Mouse (Mus musculus) hindbrain, embryonic 15.5 days (tissue): ENCODE measurements around the gene Bicdl2. TPM values are rescaled to one million over a fixed set of nuclear protein-coding genes. Genes with fewer than 3 reads are reported as not detected.
A peak's percentile ranks its signal among the peaks of the same experiment; 100 is the strongest.

Experiments used
- ATAC-seq: fragments of 200-750 bp; cut with Nextera tagmentation; 2 replicates; pipeline ENCODE4 v1.8.0; 2017; ENCODE audit warnings: low read depth, moderate number of reproducible peaks, moderate TSS enrichment; ENCODE audit not compliant: low FRiP score
- H3K27ac ChIP-seq: fragments of 300-500 bp; sonication (generic); replicated peaks from 2 replicates; pipeline ENCODE4 v1.5.1; 2015; ENCODE audit warnings: mild to moderate bottlenecking, inconsistent platforms
- H3K27me3 ChIP-seq: fragments of 300-500 bp; sonication (generic); 2 replicates; pipeline ENCODE4 v1.6.1; 2015; ENCODE audit warnings: control low read depth, inconsistent platforms
- H3K36me3 ChIP-seq: fragments of 300-500 bp; sonication (generic); 2 replicates; pipeline ENCODE4 v1.6.1; 2015; ENCODE audit warnings: control low read depth, inconsistent platforms
- H3K4me1 ChIP-seq: fragments of 300-500 bp; sonication (generic); replicated peaks from 2 replicates; pipeline ENCODE4 v1.6.1; 2015; ENCODE audit warnings: control low read depth, inconsistent platforms
- H3K4me2 ChIP-seq: fragments of 300-500 bp; sonication (generic); 2 replicates; pipeline ENCODE4 v1.6.1; 2015; ENCODE audit warnings: moderate library complexity, mild to moderate bottlenecking, inconsistent platforms
- H3K4me3 ChIP-seq: fragments of 300-500 bp; sonication (generic); 2 replicates; pipeline ENCODE4 v1.5.1; 2015; ENCODE audit warnings: mild to moderate bottlenecking, inconsistent platforms
- H3K9ac ChIP-seq: fragments of 300-500 bp; sonication (generic); 2 replicates; pipeline ENCODE4 v1.6.1; 2015; ENCODE audit warnings: inconsistent platforms
- H3K9me3 ChIP-seq: fragments of 300-500 bp; sonication (generic); 2 replicates; pipeline ENCODE4 v1.6.1; 2016; ENCODE audit warnings: control low read depth, inconsistent platforms
- WGBS: fragments of 180-500 bp; shearing (Covaris S2); methylation state at CpG from one replicate; pipeline ENCODE4 v1.1.7; 2015; 5-methylcytosine and 5-hydroxymethylcytosine counted together
- polyA plus RNA-seq: library from polyadenylated mRNA; unstranded; fragments of >200 nt; fragmentation: Nextera tagmentation; extraction: Ambion mirVana; gene quantifications from 2 replicates; pipeline ENCODE4 v1.2.1, GENCODE M21; 2015

The Bicdl2 gene
- polyA plus RNA-seq, 1 experiment from 2014 or later, result not detected

- Histone ChIP-seq H3K9ac (no peak overlapping the region), H3K4me2 (no peak overlapping the region), H3K36me3 (no peaks in the 10 kb centered on the region), H3K4me3 (no peak overlapping the region), H3K27me3 (peaks cover 25% of the 10 kb centered on the region), H3K9me3 (no peaks in the 10 kb centered on the region), H3K4me1 (peaks cover 12% of the 10 kb centered on the region), H3K27ac (no peak overlapping the region)
- ATAC-seq, result no peak
- WGBS, result 18% methylated on average over 3 of the region's 3 CpGs
These were observed 35.5 kb downstream of the Bicdl2 start for GRCm38 (mm10) chr17:23695801-23696200.

- Histone ChIP-seq H3K4me2 (peak overlapping the region; percentile 95), H3K27ac (peak overlapping the region; percentile 64; the same call in 1 of the 2 replicates), H3K4me1 (peaks cover 12% of the 10 kb centered on the region), H3K9ac (peak overlapping the region; percentile 52), H3K9me3 (no peaks in the 10 kb centered on the region), H3K27me3 (peaks cover 41% of the 10 kb centered on the region), H3K4me3 (peak overlapping the region; percentile 84), H3K36me3 (no peaks in the 10 kb centered on the region)
- peak; percentile 77 for ATAC-seq
- under 1% methylated on average over 69 of the region's 101 CpGs for WGBS
These were observed 39.1 kb downstream of the Bicdl2 start for GRCm38 (mm10) chr17:23699131-23700077.

DNA sequence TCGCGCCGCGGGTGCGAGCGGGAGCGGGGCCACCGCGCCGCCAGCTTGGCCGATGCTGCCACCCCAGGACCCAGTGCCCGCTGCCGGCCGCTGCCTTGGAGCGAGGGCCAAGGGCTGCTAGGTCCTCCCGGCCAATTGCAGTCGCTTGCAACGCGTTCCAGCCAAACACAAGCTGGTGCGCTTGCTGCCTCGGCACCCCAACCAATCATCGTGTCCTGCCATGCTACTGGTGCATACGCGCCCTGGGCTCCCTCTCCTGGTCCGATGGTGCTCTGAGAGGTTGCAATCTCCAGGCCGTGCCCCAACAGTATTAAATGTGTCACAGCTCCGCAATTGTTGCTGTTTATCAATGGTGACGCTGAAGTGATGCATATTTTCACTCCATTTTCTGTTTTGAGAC lies 39.8 kb downstream of the Bicdl2 start:
- H3K4me1 ChIP-seq, result peaks cover 14% of the 10 kb centered on the region
- peak overlapping the region; percentile 64; the same call in 1 of the 2 replicates for H3K27ac ChIP-seq
- H3K4me3 ChIP-seq, result peak overlapping the region; percentile 84
- H3K9ac ChIP-seq, result peak overlapping the region; percentile 52
- peak overlapping the region; percentile 95 for H3K4me2 ChIP-seq
- WGBS, result under 1% methylated on average over 23 of the region's 28 CpGs
- H3K27me3 ChIP-seq, result peaks cover 38% of the 10 kb centered on the region
- ATAC-seq, result peak; percentile 97
- H3K9me3 ChIP-seq, result no peaks in the 10 kb centered on the region
- H3K36me3 ChIP-seq, result no peaks in the 10 kb centered on the region

- H3K36me3 ChIP-seq, result no peaks in the 10 kb centered on the region
- H3K4me2 ChIP-seq, result no peak overlapping the region
- 87% methylated on average over 9 of the region's 9 CpGs for WGBS
- H3K4me1 ChIP-seq, result peaks cover 15% of the 10 kb centered on the region
- no peak overlapping the region for H3K9ac ChIP-seq
- no peak overlapping the region for H3K4me3 ChIP-seq
- no peak for ATAC-seq
- peaks cover 28% of the 10 kb centered on the region for H3K27me3 ChIP-seq
- no peak overlapping the region for H3K27ac ChIP-seq
- H3K9me3 ChIP-seq, result no peaks in the 10 kb centered on the region
These were observed 43.0 kb downstream of the Bicdl2 start for GRCm38 (mm10) chr17:23703301-23703700.

- no peak overlapping the region for H3K9ac ChIP-seq
- WGBS, result 45% methylated on average over 7 of the region's 7 CpGs
- H3K27me3 ChIP-seq, result peaks cover 20% of the 10 kb centered on the region
- no peaks in the 10 kb centered on the region for H3K36me3 ChIP-seq
- no peaks in the 10 kb centered on the region for H3K9me3 ChIP-seq
- peaks cover 7% of the 10 kb centered on the region for H3K4me1 ChIP-seq
- H3K4me3 ChIP-seq, result no peak overlapping the region
- H3K4me2 ChIP-seq, result no peak overlapping the region
- no peak for ATAC-seq
- no peak overlapping the region for H3K27ac ChIP-seq
These were observed 44.4 kb downstream of the Bicdl2 start for GRCm38 (mm10) chr17:23704741-23705140.

DNA sequence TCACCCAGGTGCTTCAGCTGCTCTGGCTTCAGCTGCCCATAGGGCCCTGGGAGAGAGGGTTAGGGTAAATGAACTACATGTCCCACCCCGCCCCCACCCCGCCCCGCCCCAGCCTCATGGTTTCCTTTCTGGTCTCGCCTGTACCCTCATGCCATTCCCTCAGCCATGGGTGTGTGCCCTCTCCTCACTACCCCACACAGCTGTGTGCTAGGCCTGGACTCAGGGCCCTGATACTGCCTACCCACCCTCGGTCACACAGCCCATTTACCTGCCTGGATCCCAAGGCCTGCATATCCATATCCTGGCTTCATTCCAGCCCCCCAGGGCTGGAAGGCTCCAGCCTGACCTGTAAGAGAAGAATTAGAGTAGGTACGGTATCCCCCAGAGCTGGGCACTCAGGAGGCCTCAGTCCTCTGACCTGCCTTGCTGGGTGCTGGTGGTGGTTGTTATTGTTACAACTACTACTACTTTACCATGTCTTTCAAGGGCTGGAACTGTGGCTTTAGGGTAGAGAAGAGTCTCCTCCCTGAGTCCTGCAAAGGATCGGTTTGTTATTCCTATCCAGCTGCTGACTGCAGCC lies 45.3 kb downstream of the Bicdl2 start:
- Histone ChIP-seq H3K4me2 (no peak overlapping the region), H3K4me3 (no peak overlapping the region), H3K4me1 (0 out of 2 replicates have a peak, but pooled peaks cover 3% of the 10 kb centered on the region), H3K9ac (no peak overlapping the region), H3K27me3 (peaks cover 20% of the 10 kb centered on the region), H3K9me3 (no peaks in the 10 kb centered on the region), H3K36me3 (no peaks in the 10 kb centered on the region), H3K27ac (no peak overlapping the region)
- WGBS, result 76% methylated on average over 7 of the region's 7 CpGs
- peak; percentile 23; the same call in 1 of the 2 replicates for ATAC-seq

- Histone ChIP-seq H3K4me2 (no peak overlapping the region), H3K9ac (no peak overlapping the region), H3K9me3 (no peaks in the 10 kb centered on the region), H3K4me3 (no peak overlapping the region), H3K27me3 (peaks cover 15% of the 10 kb centered on the region), H3K36me3 (no peaks in the 10 kb centered on the region), H3K4me1 (0 out of 2 replicates have a peak, but pooled peaks cover 3% of the 10 kb centered on the region), H3K27ac (no peak overlapping the region)
- 0 out of 2 replicates have a peak, but pooled peaks have one; percentile 37 for ATAC-seq
- WGBS, result 0% methylated on average over 3 of the region's 3 CpGs
These were observed 45.9 kb downstream of the Bicdl2 start for GRCm38 (mm10) chr17:23706212-23706611.

GRCm38 (mm10) chr17:23717003-23717402 lies 56.7 kb downstream of the Bicdl2 start:
- Histone ChIP-seq H3K27me3 (no peaks in the 10 kb centered on the region), H3K4me2 (no peak overlapping the region), H3K9me3 (no peaks in the 10 kb centered on the region), H3K4me1 (no peaks in the 10 kb centered on the region), H3K9ac (no peak overlapping the region), H3K27ac (no peak overlapping the region), H3K4me3 (no peak overlapping the region), H3K36me3 (no peaks in the 10 kb centered on the region)
- WGBS, result 65% methylated on average over 2 of the region's 2 CpGs
- ATAC-seq, result no peak

Other genes starting within 250 kb of the Bicdl2 start
- gene Vmn2r117, start 180.8 kb upstream of the Bicdl2 start, polyA plus RNA-seq, result not detected in 2 replicates
- 17.3 and 19.8 TPM in 2 replicates for gene Zfp213, start 96.3 kb upstream of the Bicdl2 start, polyA plus RNA-seq
- 24.3 and 29.3 TPM in 2 replicates for gene Zfp13, start 61.0 kb upstream of the Bicdl2 start, polyA plus RNA-seq
- 0.05 and 0.25 TPM in 2 replicates for gene Zscan10, start 59.6 kb upstream of the Bicdl2 start, polyA plus RNA-seq
- 1.7 TPM in 2 replicates for gene Mmp25, start 15.2 kb upstream of the Bicdl2 start, polyA plus RNA-seq
- gene Hcfc1r1, start 13.1 kb downstream of the Bicdl2 start, polyA plus RNA-seq, result 127 and 138 TPM in 2 replicates
- 40.5 and 43.5 TPM in 2 replicates for gene Thoc6, start 13.4 kb downstream of the Bicdl2 start, polyA plus RNA-seq
- gene Tnfrsf12a, start 17.0 kb downstream of the Bicdl2 start, polyA plus RNA-seq, result 3.3 and 5.3 TPM in 2 replicates
- gene Cldn6, start 18.7 kb downstream of the Bicdl2 start, polyA plus RNA-seq, result 0.38 and 0.66 TPM in 2 replicates
- gene Cldn9, start 23.5 kb downstream of the Bicdl2 start, polyA plus RNA-seq, result 1.2 and 1.8 TPM in 2 replicates
- 0.13 and 0.41 TPM in 2 replicates for gene 1520401A03Rik, start 62.3 kb downstream of the Bicdl2 start, polyA plus RNA-seq
- 19.8 and 21.8 TPM in 2 replicates for gene Pkmyt1, start 65.8 kb downstream of the Bicdl2 start, polyA plus RNA-seq
- gene Paqr4, start 80.4 kb downstream of the Bicdl2 start, polyA plus RNA-seq, result 67.0 and 75.2 TPM in 2 replicates
- 1.5 TPM in 2 replicates for gene Kremen2, start 85.3 kb downstream of the Bicdl2 start, polyA plus RNA-seq
- gene Flywch1, start 111.1 kb downstream of the Bicdl2 start, polyA plus RNA-seq, result 204 and 209 TPM in 2 replicates
- 79.4 and 83.9 TPM in 2 replicates for gene Flywch2, start 125.6 kb downstream of the Bicdl2 start, polyA plus RNA-seq
- gene Srrm2, start 130.0 kb downstream of the Bicdl2 start, polyA plus RNA-seq, result 480 and 502 TPM in 2 replicates
- gene Elob, start 168.6 kb downstream of the Bicdl2 start, polyA plus RNA-seq, result 1,257 and 1,293 TPM in 2 replicates
- gene Prss33, start 175.6 kb downstream of the Bicdl2 start, polyA plus RNA-seq, result 0.17 and 0.35 TPM in 2 replicates
- gene Prss32, start 183.3 kb downstream of the Bicdl2 start, polyA plus RNA-seq, result not detected in 2 replicates
- gene Prss41, start 183.7 kb downstream of the Bicdl2 start, polyA plus RNA-seq, result 1.3 and 1.8 TPM in 2 replicates
- gene Prss21, start 207.6 kb downstream of the Bicdl2 start, polyA plus RNA-seq, result not detected in 2 replicates
- not detected in 2 replicates for gene Dcpp1, start 220.4 kb downstream of the Bicdl2 start, polyA plus RNA-seq
- gene Dcpp2, start 220.4 kb downstream of the Bicdl2 start, polyA plus RNA-seq, result not detected in 2 replicates